Mouse (Mus musculus): ENCODE data around the gene Lrrfip1. TPM values are rescaled to one million over a fixed set of nuclear protein-coding genes. Genes with fewer than 3 reads are reported as not detected.

Lrrfip1 gene
- total RNA-seq, 2 experiments from 2014 or later, result 73.3 to 77.0 TPM

GRCm38 (mm10) chr1:90995916-90996315, 2.6 kb upstream of the Lrrfip1 start:
- intact Hi-C loops (cut with DNase I), result no loop called here
- no peak for DNase-seq (ENCODE audit: low spot score in 2 of 2)

- no peak for DNase-seq (ENCODE audit: low spot score in 2 of 2)
- intact Hi-C loops (cut with DNase I), result no loop called here
Observed at GRCm38 (mm10) chr1:90997136-90997535, 1.4 kb upstream of the Lrrfip1 start.

GRCm38 (mm10) chr1:90997641-90998040, 896 bp upstream of the Lrrfip1 start:
- no peak for DNase-seq (ENCODE audit: low spot score in 2 of 2)
- intact Hi-C loops (cut with DNase I), result no loop called here

GRCm38 (mm10) chr1:90998891-90999611, 514 bp downstream of the Lrrfip1 start:
- intact Hi-C loops (cut with DNase I), result no loop called here
- peak in 1 of 2 experiments; percentile 37 for DNase-seq (ENCODE audit: low spot score in 2 of 2)

GRCm38 (mm10) chr1:90999911-91000601, 1.5 kb downstream of the Lrrfip1 start:
- no peak for DNase-seq (ENCODE audit: low spot score in 2 of 2)
- intact Hi-C loops (cut with DNase I), result no loop called here

- DNase-seq (ENCODE audit: low spot score in 2 of 2), result no peak
- intact Hi-C loops (cut with DNase I), result no loop called here
Observed at GRCm38 (mm10) chr1:91001101-91001500, 2.6 kb downstream of the Lrrfip1 start.

GRCm38 (mm10) chr1:91001871-91002539, 3.5 kb downstream of the Lrrfip1 start:
- intact Hi-C loops (cut with DNase I), result no loop called here
- DNase-seq (ENCODE audit: low spot score in 2 of 2), result no peak

- intact Hi-C loops (cut with DNase I), result no loop called here
- DNase-seq (ENCODE audit: low spot score in 2 of 2), result no peak
Observed at GRCm38 (mm10) chr1:91002641-91003040, 4.1 kb downstream of the Lrrfip1 start.

GRCm38 (mm10) chr1:91003522-91004253, 5.2 kb downstream of the Lrrfip1 start:
- intact Hi-C loops (cut with DNase I), result no loop called here
- DNase-seq (ENCODE audit: low spot score in 2 of 2), result no peak

- intact Hi-C loops (cut with DNase I), result no loop called here
- DNase-seq (ENCODE audit: low spot score in 2 of 2), result no peak
Observed at GRCm38 (mm10) chr1:91006037-91006436, 7.5 kb downstream of the Lrrfip1 start.

- intact Hi-C loops (cut with DNase I), result no loop called here
Observed at GRCm38 (mm10) chr1:91006708-91007107, 8.2 kb downstream of the Lrrfip1 start.

GRCm38 (mm10) chr1:91008147-91008682, 9.7 kb downstream of the Lrrfip1 start:
- intact Hi-C loops (cut with DNase I), result no loop called here
- DNase-seq (ENCODE audit: low spot score in 2 of 2), result no peak

More at GRCm38 (mm10) chr1:91006708-91007107, 8.2 kb downstream of the Lrrfip1 start:
- no peak for DNase-seq (ENCODE audit: low spot score in 2 of 2)

- no peak for DNase-seq (ENCODE audit: low spot score in 2 of 2)
- intact Hi-C loops (cut with DNase I), result no loop called here
Observed at GRCm38 (mm10) chr1:91008746-91009145, 10.2 kb downstream of the Lrrfip1 start.

GRCm38 (mm10) chr1:91009266-91009665, 10.7 kb downstream of the Lrrfip1 start:
- intact Hi-C loops (cut with DNase I), result no loop called here
- no peak for DNase-seq (ENCODE audit: low spot score in 2 of 2)

- DNase-seq (ENCODE audit: low spot score in 2 of 2), result no peak
- intact Hi-C loops (cut with DNase I), result no loop called here
Observed at GRCm38 (mm10) chr1:91010216-91010615, 11.7 kb downstream of the Lrrfip1 start.

- no peak for DNase-seq (ENCODE audit: low spot score in 2 of 2)
- intact Hi-C loops (cut with DNase I), result no loop called here
Observed at GRCm38 (mm10) chr1:91010716-91011115, 12.2 kb downstream of the Lrrfip1 start.

- intact Hi-C loops (cut with DNase I), result no loop called here
- no peak for DNase-seq (ENCODE audit: low spot score in 2 of 2)
Observed at GRCm38 (mm10) chr1:91011336-91011735, 12.8 kb downstream of the Lrrfip1 start.

GRCm38 (mm10) chr1:91013803-91014202, 15.3 kb downstream of the Lrrfip1 start:
- intact Hi-C loops (cut with DNase I), result no loop called here
- DNase-seq (ENCODE audit: low spot score in 2 of 2), result no peak

- intact Hi-C loops (cut with DNase I), result no loop called here
- DNase-seq (ENCODE audit: low spot score in 2 of 2), result no peak
Observed at GRCm38 (mm10) chr1:91015571-91015970, 17.0 kb downstream of the Lrrfip1 start.
